Mouse (Mus musculus): ENCODE results near the gene Gal3st1. TPM values are rescaled to one million over a fixed set of nuclear protein-coding genes. Genes with fewer than 3 reads are reported as not detected.

Gene Gal3st1
- polyA plus RNA-seq, 1 experiment from 2014 or later: 1.2 TPM

- no peaks in the 10 kb centered on the region for H3K9me3 ChIP-seq (ENCODE audit: control insufficient read depth, low read length)
- ATAC-seq (ENCODE audit: insufficient read depth, low FRiP score, low TSS enrichment) (no peak), DNase-seq (ENCODE audit: low spot score) (no peak)
- H3K27ac ChIP-seq (ENCODE audit: low read depth, low read length): no peak overlapping the region
- 85% methylated on average over 6 of the region's 6 CpGs for WGBS
- H3K4me3 ChIP-seq (ENCODE audit: low read depth, low read length): no peak overlapping the region
- H3K4me2 ChIP-seq (ENCODE audit: low read depth): no peak overlapping the region
- H3K27me3 ChIP-seq (ENCODE audit: control insufficient read depth, insufficient read depth, low read length): no peaks in the 10 kb centered on the region
- H3K4me1 ChIP-seq (ENCODE audit: control insufficient read depth, insufficient read depth, low read length): no peaks in the 10 kb centered on the region
- no peaks in the 10 kb centered on the region for H3K36me3 ChIP-seq (ENCODE audit: control insufficient read depth, insufficient read depth, low read length)
- no peak overlapping the region for H3K9ac ChIP-seq (ENCODE audit: low read length)
Observed at GRCm38 (mm10) chr11:4048438-4048837, 65.0 kb downstream of the Gal3st1 start.

Other genes starting within 250 kb of the Gal3st1 start
- 2.4 and 2.5 TPM in 2 replicates for gene Osbp2, start 119.7 kb upstream of the Gal3st1 start, polyA plus RNA-seq (2014; fragmentation: Nextera tagmentation; extraction: Ambion mirVana)
- 0.23 and 0.27 TPM in 2 replicates for gene 4921536K21Rik, start 88.5 kb upstream of the Gal3st1 start, polyA plus RNA-seq (2014; fragmentation: Nextera tagmentation; extraction: Ambion mirVana)
- 20.2 and 21.2 TPM in 2 replicates for gene Dusp18, start 88.4 kb upstream of the Gal3st1 start, polyA plus RNA-seq (2014; fragmentation: Nextera tagmentation; extraction: Ambion mirVana)
- gene Slc35e4, start 69.0 kb upstream of the Gal3st1 start, polyA plus RNA-seq (2014; fragmentation: Nextera tagmentation; extraction: Ambion mirVana): 3.9 and 4.5 TPM in 2 replicates
- 31.4 and 31.7 TPM in 2 replicates for gene Tcn2, start 51.5 kb upstream of the Gal3st1 start, polyA plus RNA-seq (2014; fragmentation: Nextera tagmentation; extraction: Ambion mirVana)
- gene Pes1, start 19.7 kb upstream of the Gal3st1 start, polyA plus RNA-seq (2014; fragmentation: Nextera tagmentation; extraction: Ambion mirVana): 75.2 and 75.8 TPM in 2 replicates
- 0.20 TPM in 1 of 2 replicates, not detected in the other for gene 4930556J24Rik, start 6.9 kb upstream of the Gal3st1 start, polyA plus RNA-seq (2014; fragmentation: Nextera tagmentation; extraction: Ambion mirVana)
- not detected in 2 replicates for gene Sec14l4, start 47.8 kb downstream of the Gal3st1 start, polyA plus RNA-seq (2014; fragmentation: Nextera tagmentation; extraction: Ambion mirVana)
- gene Sec14l3, start 81.2 kb downstream of the Gal3st1 start, polyA plus RNA-seq (2014; fragmentation: Nextera tagmentation; extraction: Ambion mirVana): not detected in 2 replicates
- 5.9 and 6.7 TPM in 2 replicates for gene Mtfp1, start 111.8 kb downstream of the Gal3st1 start, polyA plus RNA-seq (2014; fragmentation: Nextera tagmentation; extraction: Ambion mirVana)
- gene Sec14l2, start 139.8 kb downstream of the Gal3st1 start, polyA plus RNA-seq (2014; fragmentation: Nextera tagmentation; extraction: Ambion mirVana): 2.1 and 2.3 TPM in 2 replicates
- 29.4 and 29.7 TPM in 2 replicates for gene Rnf215, start 151.6 kb downstream of the Gal3st1 start, polyA plus RNA-seq (2014; fragmentation: Nextera tagmentation; extraction: Ambion mirVana)
- gene Ccdc157, start 176.7 kb downstream of the Gal3st1 start, polyA plus RNA-seq (2014; fragmentation: Nextera tagmentation; extraction: Ambion mirVana): 3.3 and 4.0 TPM in 2 replicates
- gene Sf3a1, start 176.7 kb downstream of the Gal3st1 start, polyA plus RNA-seq (2014; fragmentation: Nextera tagmentation; extraction: Ambion mirVana): 88.4 and 91.1 TPM in 2 replicates
- 20.5 and 22.1 TPM in 2 replicates for gene Tbc1d10a, start 203.2 kb downstream of the Gal3st1 start, polyA plus RNA-seq (2014; fragmentation: Nextera tagmentation; extraction: Ambion mirVana)
- gene Castor1, start 234.6 kb downstream of the Gal3st1 start, polyA plus RNA-seq (2014; fragmentation: Nextera tagmentation; extraction: Ambion mirVana): 1.9 and 2.1 TPM in 2 replicates